ENCODE assay signal across 25 mouse cellular contexts in the genomic region with DNA sequence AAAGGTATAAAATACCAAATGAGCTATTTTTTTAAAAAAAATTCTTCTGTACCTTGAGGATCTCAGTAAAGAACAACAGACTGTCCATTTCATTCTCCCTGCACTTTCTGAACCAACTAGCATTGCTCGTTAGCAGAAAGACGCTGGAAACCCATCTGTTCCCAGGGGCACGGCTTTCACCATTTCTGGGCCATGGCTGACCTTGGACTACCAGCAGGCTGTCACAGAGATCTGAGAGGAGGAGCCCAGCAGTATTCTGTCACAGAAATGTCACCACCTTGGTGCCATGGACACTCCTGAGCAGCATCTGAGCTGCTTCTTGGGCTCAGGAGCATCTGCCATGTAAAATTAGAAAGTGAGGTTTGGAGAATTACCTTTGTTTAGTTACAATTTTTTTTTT. TPM values are rescaled to one million over a fixed set of nuclear protein-coding genes. Genes with fewer than 3 reads are reported as not detected.
DNase-seq lines count a peak whose midpoint lies in the region; ATAC-seq lines count a peak whose summit lies in the region.
"Had no signal": no experiment of that assay in that cellular context is flagged by ENCODE, and none has a peak within 500 bp of the region (broad histone marks: within the 10 kb centered on the region; RNA-seq: fewer than 3 reads in every experiment).

No protein-coding gene starts in this region.

- no peak for ATAC-seq in forebrain, embryonic 16.5 days
- ATAC-seq: forebrain, embryonic 13.5 days; forebrain, postnatal 0 days; hindbrain, embryonic 16.5 days; intestine, embryonic 15.5 days had no signal

- H3K4me3 ChIP-seq in forebrain, embryonic 16.5 days (replicated peaks; ENCODE audit: low read length) = no peak overlapping the region
- H3K4me3 ChIP-seq: forebrain, embryonic 10.5 days; forebrain, embryonic 13.5 days; gastrocnemius, adult 2 months; heart, embryonic 12.5 days; heart, embryonic 15.5 days; hindbrain, embryonic 10.5 days; hindbrain, embryonic 13.5 days; intestine, embryonic 15.5 days had no signal

- no peak overlapping the region for H3K4me2 ChIP-seq in forebrain, embryonic 16.5 days (ENCODE audit: low read length)
- H3K4me2 ChIP-seq: forebrain, embryonic 13.5 days; heart, embryonic 12.5 days; heart, embryonic 15.5 days; hindbrain, embryonic 13.5 days; intestine, embryonic 15.5 days had no signal

- WGBS in forebrain, embryonic 16.5 days = 55% methylated on average over 3 of the region's 3 CpGs

- H3K36me3 ChIP-seq in forebrain, embryonic 16.5 days (ENCODE audit: control insufficient read depth, insufficient read depth) = peaks cover 6% of the 10 kb centered on the region; the same call in 1 of the 2 replicates

- H3K27ac ChIP-seq in forebrain, embryonic 16.5 days (ENCODE audit: low read length) = no peak overlapping the region
- H3K27ac ChIP-seq: forebrain, embryonic 10.5 days; forebrain, embryonic 13.5 days; gastrocnemius, adult 2 months; heart, embryonic 15.5 days; hindbrain, embryonic 10.5 days; hindbrain, embryonic 13.5 days; intestine, embryonic 15.5 days had no signal

- H3K4me1 ChIP-seq in forebrain, embryonic 16.5 days (replicated peaks; ENCODE audit: control insufficient read depth, insufficient read depth, low read length) = peaks cover 5% of the 10 kb centered on the region
- H3K4me1 ChIP-seq: forebrain, embryonic 10.5 days; forebrain, embryonic 13.5 days; hindbrain, embryonic 10.5 days; intestine, embryonic 15.5 days had no signal

- H3K9ac ChIP-seq in forebrain, embryonic 16.5 days (replicated peaks; ENCODE audit: low read depth, low read length) = no peak overlapping the region
- H3K9ac ChIP-seq: forebrain, embryonic 13.5 days; forebrain, postnatal 0 days; heart, embryonic 12.5 days; heart, embryonic 15.5 days; hindbrain, embryonic 13.5 days; intestine, embryonic 15.5 days had no signal

- no peaks in the 10 kb centered on the region for H3K9me3 ChIP-seq in forebrain, embryonic 16.5 days (ENCODE audit: control insufficient read depth, low read length)
- H3K9me3 ChIP-seq: forebrain, embryonic 10.5 days; forebrain, embryonic 13.5 days; heart, embryonic 12.5 days; heart, embryonic 15.5 days; hindbrain, embryonic 10.5 days; hindbrain, embryonic 13.5 days; intestine, embryonic 15.5 days had no signal

- peak; percentile 52 for DNase-seq in adrenal gland, adult 2 months
- no peak for DNase-seq in adrenal gland, adult 18-20 months (ENCODE audit: low spot score in 2 of 2)
- peak; percentile 55 for DNase-seq in adrenal gland, postnatal 10 days
- peak; percentile 56 to 63 for DNase-seq in adrenal gland, postnatal 36 days
- DNase-seq in gastrocnemius, adult 8-10 months (ENCODE audit: low spot score in 2 of 2) = no peak
- DNase-seq in urinary bladder, postnatal 25 days (ENCODE audit: low spot score) = no peak
- DNase-seq: cerebellum, adult 18-20 months; cerebellum, adult 9-10 months; cerebellum, postnatal 14 days; forebrain, postnatal 0 days; gastrocnemius, adult 2 months; gastrocnemius, postnatal 25 days; heart, adult 18-20 months; heart, postnatal 10 days; heart, postnatal 36 days; kidney, adult 11 months had no signal

- H3K27me3 ChIP-seq in forebrain, embryonic 16.5 days (replicated peaks; ENCODE audit: control insufficient read depth, insufficient read depth, low read length) = no peaks in the 10 kb centered on the region
- H3K27me3 ChIP-seq: forebrain, embryonic 13.5 days; heart, embryonic 12.5 days; heart, embryonic 15.5 days; hindbrain, embryonic 13.5 days; intestine, embryonic 15.5 days had no signal

RNA-seq across cellular contexts. Expression of gene Mfsd4a, which starts 30.1 kb away (rescaled TPM):
- total RNA-seq in adrenal gland, adult 2 months (2021) = 10 to 100 TPM; 18.7 to 32.0 TPM
- polyA plus RNA-seq in adrenal gland, adult 2 months (2012; rRNA removed) = 98.7 and 106 TPM in 2 replicates
- 10 to 100 TPM; 13.3 to 31.0 TPM for total RNA-seq in adrenal gland, adult 18-20 months (2021)
- 1 to 10 TPM; 4.1 to 5.4 TPM for total RNA-seq in adrenal gland, postnatal 10 days (2021)
- 10 to 100 TPM; 10.1 to 30.4 TPM for total RNA-seq in adrenal gland, postnatal 36 days (2021)
- 10.9 and 11.2 TPM in 2 replicates for polyA plus RNA-seq in forebrain, embryonic 16.5 days (2015; fragmentation: Nextera tagmentation; extraction: Ambion mirVana)
- 10 to 100 TPM; 11.6 to 17.4 (median 14.7) TPM for total RNA-seq in gastrocnemius, adult 8-10 months (2022)

RNA-seq across cellular contexts. Expression of gene Elk4, which starts 30.3 kb away (rescaled TPM):
- total RNA-seq in adrenal gland, adult 2 months (2021) = 10 to 100 TPM; 78.1 to 82.8 TPM
- polyA plus RNA-seq in adrenal gland, adult 2 months (2012; rRNA removed) = 17.0 and 18.0 TPM in 2 replicates
- 10 to 100 TPM; 79.8 to 86.4 TPM for total RNA-seq in adrenal gland, adult 18-20 months (2021)
- total RNA-seq in adrenal gland, postnatal 10 days (2021) = 100 to 1,000 TPM; 115 to 128 TPM
- 100 to 1,000 TPM; 103 to 108 TPM for total RNA-seq in adrenal gland, postnatal 36 days (2021)
- polyA plus RNA-seq in forebrain, embryonic 16.5 days (2015; fragmentation: Nextera tagmentation; extraction: Ambion mirVana) = 12.5 and 13.5 TPM in 2 replicates
- total RNA-seq in gastrocnemius, adult 8-10 months (2022) = 10 to 100 TPM; 80.0 to 96.0 (median 85.7) TPM

Comparison
In these comparisons a context has a peak if more than half of its experiments do, and no peak if none do; other contexts are left out.
1. DNase-seq: peak in adrenal gland, adult 2 months (single experiment), adrenal gland, postnatal 10 days (single experiment) and adrenal gland, postnatal 36 days (2 of 2); none in adrenal gland, adult 18-20 months (0 of 2), gastrocnemius, adult 8-10 months (0 of 2) and urinary bladder, postnatal 25 days (single experiment).